13 mouse cellular contexts compared by ENCODE assay signal in the genomic region with DNA sequence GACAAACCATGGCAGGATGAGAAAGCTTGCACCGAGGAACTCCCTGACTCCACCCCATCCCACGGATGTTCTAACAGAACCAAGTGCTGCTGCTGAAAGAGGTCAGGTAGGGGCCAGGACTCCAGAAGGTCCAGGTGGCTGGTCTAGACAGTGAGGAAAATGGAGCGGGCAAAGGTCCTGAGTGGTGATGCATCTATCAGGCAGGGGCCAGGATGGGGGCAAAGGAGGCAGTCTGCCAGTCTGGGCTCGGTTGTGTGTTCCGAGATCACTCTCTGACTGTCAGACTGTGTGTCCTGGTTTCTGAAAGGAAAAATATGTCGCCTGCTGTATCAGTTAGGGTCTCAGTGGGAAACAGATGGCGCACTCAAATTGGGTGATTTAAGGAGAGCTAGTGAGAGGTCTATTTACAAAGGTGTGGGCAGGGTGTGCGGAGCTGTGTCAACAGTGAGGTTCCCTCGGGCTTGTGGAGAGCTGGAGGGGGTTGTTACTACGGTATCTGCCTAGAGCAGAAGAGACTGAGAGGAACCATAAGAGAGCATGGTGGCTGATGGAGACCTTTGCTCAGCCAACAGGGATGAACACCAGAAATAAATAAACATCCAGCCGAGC.
A peak's percentile ranks its signal among the peaks of the same experiment; 100 is the strongest.
DNase-seq lines count a peak whose midpoint lies in the region; ATAC-seq and TF ChIP-seq lines count a peak whose summit lies in the region.
"Had no signal": no experiment of that assay in that cellular context is flagged by ENCODE, and none has a peak within 500 bp of the region (broad histone marks: within the 10 kb centered on the region; RNA-seq: fewer than 3 reads in every experiment).

No protein-coding gene starts in this region.

- no peaks in the 10 kb centered on the region for H3K27me3 ChIP-seq in hindbrain, postnatal 0 days (ENCODE audit: insufficient read depth, low read length)
- H3K27me3 ChIP-seq in hindbrain, embryonic 14.5 days (ENCODE audit: control insufficient read depth, insufficient read depth, low read length) = no peaks in the 10 kb centered on the region
- H3K27me3 ChIP-seq in midbrain, embryonic 16.5 days (ENCODE audit: control insufficient read depth, insufficient read depth, low read depth, low read length) = no peaks in the 10 kb centered on the region; the same call in 1 of the 2 replicates
- H3K27me3 ChIP-seq in midbrain, embryonic 15.5 days (replicated peaks) = no peaks in the 10 kb centered on the region
- no peaks in the 10 kb centered on the region for H3K27me3 ChIP-seq in forebrain, embryonic 16.5 days (replicated peaks; ENCODE audit: control insufficient read depth, insufficient read depth, low read length)
- H3K27me3 ChIP-seq: embryonic facial prominence, embryonic 13.5 days; heart, embryonic 15.5 days had no signal

- H3K27ac ChIP-seq in hindbrain, postnatal 0 days = no peak overlapping the region
- no peak overlapping the region for H3K27ac ChIP-seq in hindbrain, embryonic 14.5 days
- no peak overlapping the region for H3K27ac ChIP-seq in midbrain, embryonic 16.5 days (ENCODE audit: low read length)
- H3K27ac ChIP-seq in midbrain, embryonic 15.5 days = no peak overlapping the region
- H3K27ac ChIP-seq in forebrain, embryonic 16.5 days (ENCODE audit: low read length) = peak overlapping the region; percentile 32; the same call in 1 of the 2 replicates
- H3K27ac ChIP-seq: embryonic facial prominence, embryonic 13.5 days; heart, embryonic 15.5 days had no signal

- peaks cover 5% of the 10 kb centered on the region; the same call in 1 of the 2 replicates for H3K4me1 ChIP-seq in hindbrain, postnatal 0 days (ENCODE audit: insufficient read depth, low read length)
- peaks cover 31% of the 10 kb centered on the region for H3K4me1 ChIP-seq in hindbrain, embryonic 14.5 days (replicated peaks; ENCODE audit: control insufficient read depth, insufficient read depth, low read length)
- peaks cover 5% of the 10 kb centered on the region for H3K4me1 ChIP-seq in midbrain, embryonic 16.5 days (ENCODE audit: control insufficient read depth, insufficient read depth, low read length)
- peaks cover 28% of the 10 kb centered on the region for H3K4me1 ChIP-seq in midbrain, embryonic 15.5 days
- H3K4me1 ChIP-seq in forebrain, embryonic 16.5 days (replicated peaks; ENCODE audit: control insufficient read depth, insufficient read depth, low read length) = peaks cover 23% of the 10 kb centered on the region
- H3K4me1 ChIP-seq: embryonic facial prominence, embryonic 13.5 days; heart, embryonic 15.5 days had no signal

- no peak overlapping the region for H3K4me2 ChIP-seq in hindbrain, postnatal 0 days (ENCODE audit: low read depth, low read length)
- no peak overlapping the region for H3K4me2 ChIP-seq in hindbrain, embryonic 14.5 days (replicated peaks)
- H3K4me2 ChIP-seq in midbrain, embryonic 16.5 days (ENCODE audit: low read length) = no peak overlapping the region
- H3K4me2 ChIP-seq in midbrain, embryonic 15.5 days = no peak overlapping the region
- no peak overlapping the region for H3K4me2 ChIP-seq in forebrain, embryonic 16.5 days (ENCODE audit: low read length)
- H3K4me2 ChIP-seq: embryonic facial prominence, embryonic 13.5 days; heart, embryonic 15.5 days had no signal

- peak; percentile 16; the same call in 1 of the 2 replicates for ATAC-seq in hindbrain, postnatal 0 days
- ATAC-seq in hindbrain, embryonic 14.5 days (ENCODE audit: low FRiP score) = no peak
- 0 out of 2 replicates have a peak, but pooled peaks have one; percentile 21 for ATAC-seq in midbrain, embryonic 16.5 days
- no peak for ATAC-seq in midbrain, embryonic 15.5 days (replicated peaks)
- peak; percentile 85 for ATAC-seq in forebrain, embryonic 16.5 days
- no peak for ATAC-seq in erythroblast, adult 5-6 weeks (replicated peaks; ENCODE audit: low FRiP score, poor library complexity, severe bottlenecking)

- no peaks in the 10 kb centered on the region for H3K9me3 ChIP-seq in hindbrain, postnatal 0 days (ENCODE audit: low read length)
- no peaks in the 10 kb centered on the region for H3K9me3 ChIP-seq in hindbrain, embryonic 14.5 days (ENCODE audit: control insufficient read depth, low read length)
- H3K9me3 ChIP-seq in midbrain, embryonic 16.5 days (replicated peaks; ENCODE audit: control insufficient read depth, low read length, poor library complexity, severe bottlenecking) = no peaks in the 10 kb centered on the region
- no peaks in the 10 kb centered on the region for H3K9me3 ChIP-seq in midbrain, embryonic 15.5 days
- no peaks in the 10 kb centered on the region for H3K9me3 ChIP-seq in forebrain, embryonic 16.5 days (ENCODE audit: control insufficient read depth, low read length)
- H3K9me3 ChIP-seq: embryonic facial prominence, embryonic 13.5 days; heart, embryonic 15.5 days had no signal

- 41% methylated on average over 11 of the region's 11 CpGs for WGBS in hindbrain, postnatal 0 days
- 35% methylated on average over 11 of the region's 11 CpGs for WGBS in hindbrain, embryonic 14.5 days
- WGBS in midbrain, embryonic 16.5 days = 44% methylated on average over 11 of the region's 11 CpGs
- 46% methylated on average over 11 of the region's 11 CpGs for WGBS in midbrain, embryonic 15.5 days
- 39% methylated on average over 11 of the region's 11 CpGs for WGBS in forebrain, embryonic 16.5 days

- TF ChIP-seq CTCF in hindbrain, postnatal 0 days (IDR thresholded peaks at IDR 0.05; ENCODE audit: low read depth) = no peak

- no peak overlapping the region for H3K9ac ChIP-seq in hindbrain, postnatal 0 days (replicated peaks; ENCODE audit: low read length)
- no peak overlapping the region for H3K9ac ChIP-seq in hindbrain, embryonic 14.5 days
- H3K9ac ChIP-seq in midbrain, embryonic 16.5 days (ENCODE audit: low read depth, low read length) = no peak overlapping the region
- no peak overlapping the region for H3K9ac ChIP-seq in midbrain, embryonic 15.5 days
- no peak overlapping the region for H3K9ac ChIP-seq in forebrain, embryonic 16.5 days (replicated peaks; ENCODE audit: low read depth, low read length)
- H3K9ac ChIP-seq: embryonic facial prominence, embryonic 13.5 days; heart, embryonic 15.5 days had no signal

- no peaks in the 10 kb centered on the region for H3K36me3 ChIP-seq in hindbrain, postnatal 0 days (ENCODE audit: insufficient read depth, low read length)
- no peaks in the 10 kb centered on the region for H3K36me3 ChIP-seq in hindbrain, embryonic 14.5 days (replicated peaks; ENCODE audit: control insufficient read depth, insufficient read depth)
- no peaks in the 10 kb centered on the region for H3K36me3 ChIP-seq in midbrain, embryonic 16.5 days (ENCODE audit: control insufficient read depth, insufficient read depth, low read length)
- H3K36me3 ChIP-seq in midbrain, embryonic 15.5 days (replicated peaks) = no peaks in the 10 kb centered on the region
- H3K36me3 ChIP-seq in forebrain, embryonic 16.5 days (ENCODE audit: control insufficient read depth, insufficient read depth) = no peaks in the 10 kb centered on the region
- H3K36me3 ChIP-seq: embryonic facial prominence, embryonic 13.5 days; heart, embryonic 15.5 days had no signal

- H3K4me3 ChIP-seq in hindbrain, postnatal 0 days (ENCODE audit: low read length) = no peak overlapping the region
- H3K4me3 ChIP-seq in hindbrain, embryonic 14.5 days (replicated peaks; ENCODE audit: low read length) = no peak overlapping the region
- H3K4me3 ChIP-seq in midbrain, embryonic 16.5 days (ENCODE audit: low read depth, low read length) = no peak overlapping the region
- no peak overlapping the region for H3K4me3 ChIP-seq in midbrain, embryonic 15.5 days
- H3K4me3 ChIP-seq in forebrain, embryonic 16.5 days (replicated peaks; ENCODE audit: low read length) = no peak overlapping the region
- H3K4me3 ChIP-seq: embryonic facial prominence, embryonic 13.5 days; heart, embryonic 15.5 days had no signal

- no peak for DNase-seq in hindbrain, postnatal 0 days (ENCODE audit: low spot score)
- DNase-seq in hindbrain, embryonic 14.5 days (ENCODE audit: low spot score) = no peak
- peak; percentile 4 to 6 for DNase-seq in right cerebral cortex, postnatal 36 days (ENCODE audit: low spot score in 2 of 2)
- DNase-seq: gastrocnemius, postnatal 10 days; kidney, adult 11 months; layer of hippocampus, postnatal 36 days; lung, adult 2 months had no signal

Comparison
In these comparisons a context has a peak if more than half of its experiments do, and no peak if none do; other contexts are left out.
1. ATAC-seq: peak in hindbrain, postnatal 0 days (single experiment), midbrain, embryonic 16.5 days (single experiment) and forebrain, embryonic 16.5 days (single experiment); none in hindbrain, embryonic 14.5 days (single experiment), midbrain, embryonic 15.5 days (single experiment) and erythroblast, adult 5-6 weeks (single experiment).
2. DNase-seq: peak in right cerebral cortex, postnatal 36 days (2 of 2); none in hindbrain, postnatal 0 days (single experiment) and hindbrain, embryonic 14.5 days (single experiment).